Mouse (Mus musculus) embryonic facial prominence, embryonic 11.5 days (tissue): ENCODE results near the gene Plod2. TPM values are rescaled to one million over a fixed set of nuclear protein-coding genes. Genes with fewer than 3 reads are reported as not detected.

Source experiments
- ATAC-seq: fragments of 200-750 bp; cut with Nextera tagmentation; replicated peaks from 2 replicates; pipeline ENCODE4 v1.8.0; 2017; ENCODE audit warnings: low read depth; ENCODE audit not compliant: insufficient number of reproducible peaks, low FRiP score, low TSS enrichment
- DNase-seq: peaks from one replicate; pipeline ENCODE4 v3.0.0-alpha.2; 2015; ENCODE audit warnings: low spot score
- H3K27ac ChIP-seq: fragments of 300-500 bp; sonication (generic); replicated peaks from 2 replicates; pipeline ENCODE4 v1.5.1; 2014; ENCODE audit warnings: mild to moderate bottlenecking, low read depth, low read length, control low read depth
- H3K27me3 ChIP-seq: fragments of 300-500 bp; sonication (generic); 2 replicates; pipeline ENCODE4 v1.6.1; 2014; ENCODE audit warnings: mild to moderate bottlenecking, low read length, moderate library complexity, mixed read lengths; ENCODE audit not compliant: control insufficient read depth, insufficient read depth
- H3K36me3 ChIP-seq: fragments of 300-500 bp; sonication (generic); replicated peaks from 2 replicates; pipeline ENCODE4 v1.6.1; 2014; ENCODE audit warnings: low read depth, mild to moderate bottlenecking, low read length, moderate library complexity, mixed read lengths; ENCODE audit not compliant: control insufficient read depth, insufficient read depth
- H3K4me1 ChIP-seq: fragments of 300-500 bp; sonication (generic); 2 replicates; pipeline ENCODE4 v1.6.1; 2014; ENCODE audit warnings: low read length, mixed read lengths; ENCODE audit not compliant: control insufficient read depth, insufficient read depth
- H3K4me2 ChIP-seq: fragments of 300-500 bp; sonication (generic); 2 replicates; pipeline ENCODE4 v1.6.1; 2014; ENCODE audit warnings: low read depth, mild to moderate bottlenecking, control low read depth, low read length, moderate library complexity
- H3K4me3 ChIP-seq: fragments of 300-500 bp; sonication (generic); 2 replicates; pipeline ENCODE4 v1.5.1; 2014; ENCODE audit warnings: low read depth, low read length, control low read depth
- H3K9ac ChIP-seq: fragments of 300-500 bp; sonication (generic); replicated peaks from 2 replicates; pipeline ENCODE4 v1.6.1; 2014; ENCODE audit warnings: mild to moderate bottlenecking, control low read depth, low read length
- H3K9me3 ChIP-seq: fragments of 300-500 bp; sonication (generic); replicated peaks from 2 replicates; pipeline ENCODE4 v1.6.1; 2016; ENCODE audit warnings: mild to moderate bottlenecking, low read length, inconsistent platforms, mixed read lengths; ENCODE audit not compliant: control insufficient read depth
- WGBS: fragments of 180-500 bp; shearing (Covaris S2); extraction: QIAGEN DNeasy Blood & Tissue Kit; methylation state at CpG from one replicate; pipeline ENCODE4 v1.1.7; 2014; 5-methylcytosine and 5-hydroxymethylcytosine counted together
- polyA plus RNA-seq: library from polyadenylated mRNA; unstranded; fragments of >200 nt; fragmentation: Nextera tagmentation; extraction: Ambion mirVana; gene quantifications from 2 replicates; pipeline ENCODE4 v1.2.1, GENCODE M21; 2014

Gene Plod2
- polyA plus RNA-seq, 1 experiment from 2014 or later, result 58.1 TPM

DNA sequence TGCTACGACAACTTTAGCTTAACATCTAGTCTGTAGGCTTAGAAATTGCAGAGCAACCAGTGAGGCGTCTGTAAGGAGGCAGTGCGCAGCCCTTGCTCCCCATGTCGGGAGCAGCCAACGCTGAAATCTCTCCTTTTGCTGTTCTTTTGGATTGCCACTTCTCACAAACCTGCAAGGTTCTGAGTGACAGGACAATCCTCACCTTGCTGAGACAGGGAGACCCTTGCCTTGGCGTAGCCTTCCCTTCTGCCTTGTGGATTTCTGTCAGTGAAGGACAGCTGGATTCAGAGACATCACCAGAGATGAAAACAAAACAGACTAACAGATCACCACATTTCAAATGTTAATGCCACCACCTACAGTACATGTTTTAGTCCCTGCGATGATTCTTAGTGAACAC lies 5.8 kb downstream of the Plod2 start:
- no peak overlapping the region for H3K27ac ChIP-seq
- no peaks in the 10 kb centered on the region for H3K9me3 ChIP-seq
- DNase-seq (no peak), ATAC-seq (no peak)
- no peaks in the 10 kb centered on the region for H3K36me3 ChIP-seq
- 95% methylated on average over 7 of the region's 7 CpGs for WGBS
- no peak overlapping the region for H3K4me2 ChIP-seq
- no peaks in the 10 kb centered on the region for H3K27me3 ChIP-seq
- H3K9ac ChIP-seq, result no peak overlapping the region
- H3K4me1 ChIP-seq, result no peaks in the 10 kb centered on the region
- H3K4me3 ChIP-seq, result no peak overlapping the region

DNA sequence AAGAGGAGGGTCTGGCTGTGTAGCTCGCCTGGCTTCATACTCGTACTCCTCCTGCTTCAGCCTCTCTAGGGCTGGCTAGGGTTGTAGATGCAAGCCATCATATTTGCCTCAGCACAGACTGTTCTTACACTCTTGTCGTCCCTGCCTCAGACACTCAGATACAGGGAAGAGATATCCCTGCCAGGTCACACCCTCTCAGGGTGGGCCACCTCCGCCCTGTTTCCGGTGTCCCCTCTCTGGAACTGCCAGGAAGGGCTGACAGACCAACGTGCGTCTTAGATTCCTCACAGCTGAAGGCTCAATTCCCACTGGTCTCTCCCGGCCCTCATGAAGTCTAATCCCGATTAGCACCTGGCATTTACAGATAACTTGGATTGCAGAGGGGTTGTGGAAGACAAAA lies 6.6 kb downstream of the Plod2 start:
- Histone ChIP-seq H3K4me3 (no peak overlapping the region), H3K36me3 (no peaks in the 10 kb centered on the region), H3K4me2 (no peak overlapping the region), H3K27ac (no peak overlapping the region), H3K9me3 (no peaks in the 10 kb centered on the region), H3K4me1 (no peaks in the 10 kb centered on the region), H3K27me3 (no peaks in the 10 kb centered on the region), H3K9ac (no peak overlapping the region)
- 69% methylated on average over 9 of the region's 9 CpGs for WGBS
- ATAC-seq (no peak), DNase-seq (no peak)

DNA sequence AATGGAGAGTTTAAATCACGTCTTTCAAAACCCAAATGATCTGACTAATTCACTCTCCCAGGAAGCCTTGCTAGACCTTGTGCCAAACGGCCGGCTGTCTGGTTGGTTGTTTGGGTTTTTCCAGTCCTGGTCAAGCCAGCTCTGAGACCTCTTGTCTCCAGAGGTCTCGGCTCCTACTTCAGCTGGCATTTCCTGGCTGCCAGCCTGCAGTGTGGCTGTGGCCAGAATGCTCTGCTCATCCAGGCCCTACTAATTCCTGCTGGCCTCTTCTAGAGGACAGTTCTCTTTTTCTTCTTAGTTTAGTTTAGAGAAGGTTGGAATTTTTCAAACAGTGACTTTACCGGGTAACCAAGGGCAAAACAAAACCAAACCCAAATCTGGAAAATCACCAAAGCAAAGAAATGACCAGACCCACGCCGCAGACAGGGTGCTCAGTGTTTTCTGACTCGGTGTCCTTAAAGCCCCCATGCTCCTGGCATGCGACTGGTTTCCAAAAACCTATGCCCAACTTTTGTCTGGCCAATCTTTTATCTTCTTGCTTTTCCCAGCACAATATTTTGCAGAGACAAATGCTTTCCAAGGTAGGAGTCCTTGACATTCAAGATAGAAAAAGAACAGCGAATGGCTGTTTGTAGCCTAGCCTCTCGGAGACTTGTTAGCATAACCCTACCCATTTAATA lies 7.9 kb downstream of the Plod2 start:
- DNase-seq (no peak), ATAC-seq (no peak)
- Histone ChIP-seq H3K36me3 (no peaks in the 10 kb centered on the region), H3K4me1 (no peaks in the 10 kb centered on the region; the same call in 1 of the 2 replicates), H3K9ac (no peak overlapping the region), H3K27me3 (no peaks in the 10 kb centered on the region), H3K27ac (no peak overlapping the region), H3K4me2 (no peak overlapping the region), H3K9me3 (no peaks in the 10 kb centered on the region), H3K4me3 (no peak overlapping the region)
- 80% methylated on average over 11 of the region's 11 CpGs for WGBS

DNA sequence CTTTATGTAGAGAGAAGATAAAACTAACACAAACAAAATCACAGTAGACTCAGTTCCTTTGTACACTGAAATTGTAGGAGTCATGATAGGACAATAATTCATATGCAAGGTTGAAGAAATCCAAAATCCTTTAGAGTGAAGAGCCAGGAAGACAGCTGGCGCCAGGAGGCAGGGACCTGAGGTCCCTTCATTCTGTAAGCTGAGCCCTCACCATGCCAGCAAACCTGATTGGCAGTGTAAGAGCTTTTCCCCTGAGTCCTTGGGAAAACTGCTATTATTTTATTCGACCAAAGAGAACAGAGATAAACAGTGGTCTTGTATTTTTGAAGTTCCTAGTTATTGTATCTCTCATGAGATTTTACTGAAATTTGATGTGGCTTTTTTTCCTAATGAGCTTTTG lies 9.0 kb downstream of the Plod2 start:
- no peak overlapping the region for H3K4me2 ChIP-seq
- H3K36me3 ChIP-seq, result no peaks in the 10 kb centered on the region
- H3K9ac ChIP-seq, result no peak overlapping the region
- ATAC-seq (no peak), DNase-seq (no peak)
- 38% methylated on average over 2 of the region's 2 CpGs for WGBS
- no peaks in the 10 kb centered on the region for H3K9me3 ChIP-seq
- no peak overlapping the region for H3K4me3 ChIP-seq
- H3K4me1 ChIP-seq, result no peaks in the 10 kb centered on the region; the same call in 1 of the 2 replicates
- H3K27me3 ChIP-seq, result no peaks in the 10 kb centered on the region
- no peak overlapping the region for H3K27ac ChIP-seq

DNA sequence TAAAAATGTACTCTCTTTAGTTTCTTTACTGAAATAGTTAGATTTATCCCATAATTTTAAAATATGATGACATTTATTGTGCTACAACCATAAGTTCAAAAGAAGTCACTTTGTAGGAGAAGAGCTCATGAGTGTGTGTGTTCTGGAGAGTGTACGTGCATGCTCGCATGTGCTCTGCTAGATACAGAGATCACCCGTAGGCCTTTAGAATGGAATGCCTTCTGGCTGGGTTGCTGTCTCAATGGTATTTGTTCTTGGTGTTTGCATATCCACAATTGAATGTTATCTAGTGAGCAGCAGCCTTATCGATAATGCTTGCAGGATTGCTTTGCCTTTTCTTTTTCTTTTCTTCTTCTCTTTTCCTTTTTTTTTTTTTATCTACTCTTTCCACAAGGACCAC lies 9.6 kb downstream of the Plod2 start:
- ATAC-seq, result no peak
- no peaks in the 10 kb centered on the region for H3K9me3 ChIP-seq
- no peaks in the 10 kb centered on the region; the same call in 1 of the 2 replicates for H3K4me1 ChIP-seq
- H3K4me3 ChIP-seq, result no peak overlapping the region
- H3K4me2 ChIP-seq, result no peak overlapping the region
- H3K27me3 ChIP-seq, result no peaks in the 10 kb centered on the region
- H3K9ac ChIP-seq, result no peak overlapping the region
- WGBS, result 88% methylated on average over 4 of the region's 4 CpGs
- DNase-seq, result no peak
- no peak overlapping the region for H3K27ac ChIP-seq
- no peaks in the 10 kb centered on the region for H3K36me3 ChIP-seq

DNA sequence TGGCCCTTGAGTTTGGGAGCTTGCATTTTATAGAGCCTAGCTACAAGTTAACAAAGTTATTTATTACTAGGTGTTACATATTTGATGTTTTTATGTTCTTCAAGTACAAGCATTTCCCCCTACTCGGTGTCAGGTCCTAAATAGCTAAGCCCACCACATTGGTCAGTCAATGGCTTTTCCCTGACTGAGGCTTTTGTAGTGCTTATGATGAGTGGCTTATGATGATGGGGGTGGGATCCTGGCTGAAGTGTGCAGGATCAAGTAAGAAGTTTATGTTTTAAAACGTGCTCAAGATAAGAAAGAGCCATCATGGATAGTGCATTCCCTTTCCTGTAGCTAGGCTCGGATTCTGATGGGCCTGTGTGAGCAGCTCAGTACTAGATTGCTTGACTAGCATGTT lies 10.7 kb downstream of the Plod2 start:
- no peak overlapping the region for H3K27ac ChIP-seq
- no peak for DNase-seq
- 89% methylated on average over 3 of the region's 3 CpGs for WGBS

DNA sequence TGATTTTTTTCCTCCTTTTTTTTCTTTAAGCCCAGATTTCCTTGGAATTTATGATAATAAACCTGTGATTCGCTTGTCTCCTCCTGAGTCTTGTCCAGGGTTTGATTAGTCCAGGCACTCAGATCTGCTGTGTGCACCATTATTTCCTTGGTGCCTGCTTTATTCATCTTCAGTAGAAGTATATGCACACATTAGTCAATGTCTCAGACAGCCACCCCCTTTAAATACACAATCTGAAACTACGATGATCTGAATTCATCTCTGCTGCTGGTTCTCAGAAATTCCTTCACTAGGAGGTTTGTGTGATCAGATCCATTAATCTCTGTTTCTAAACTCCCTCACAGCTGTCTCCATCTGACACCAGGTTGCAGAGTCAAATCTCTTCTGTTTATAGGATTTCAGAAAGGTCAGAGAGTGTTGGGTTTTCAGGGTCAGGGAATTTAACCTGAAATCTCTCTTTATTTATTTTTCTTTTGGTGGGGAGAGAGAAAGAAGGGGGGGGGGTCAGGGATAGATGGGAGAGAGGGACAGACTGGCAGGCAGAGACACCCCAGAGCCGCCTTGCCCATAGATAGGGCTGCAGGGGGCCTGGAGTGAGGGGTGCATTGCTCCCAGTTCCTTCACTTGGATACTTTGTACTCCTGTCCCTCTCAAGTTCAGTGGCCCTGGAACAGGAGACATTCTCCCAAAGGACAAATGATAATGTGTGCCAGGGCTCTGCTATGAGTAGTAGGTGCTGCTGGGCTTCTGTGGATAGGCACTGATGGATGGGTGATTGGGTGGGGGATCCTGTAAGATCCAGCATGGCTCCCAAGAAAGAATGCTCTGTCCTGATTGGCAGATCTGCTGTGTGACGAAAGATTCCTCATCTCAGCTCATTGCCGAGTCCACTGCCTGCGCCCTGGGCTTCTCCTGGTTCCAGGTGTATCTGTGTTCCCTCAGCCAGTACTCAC lies 13.3 kb downstream of the Plod2 start:
- Histone ChIP-seq H3K27me3 (no peaks in the 10 kb centered on the region), H3K4me1 (no peaks in the 10 kb centered on the region; the same call in 1 of the 2 replicates), H3K27ac (no peak overlapping the region), H3K9ac (no peak overlapping the region), H3K36me3 (no peaks in the 10 kb centered on the region), H3K4me2 (no peak overlapping the region), H3K4me3 (no peak overlapping the region), H3K9me3 (no peaks in the 10 kb centered on the region)
- 66% methylated on average over 6 of the region's 6 CpGs for WGBS
- DNase-seq, result no peak
- no peak; the same call in 1 of the 2 replicates for ATAC-seq

More for the DNA sequence above, 10.7 kb downstream of the Plod2 start:
- Histone ChIP-seq H3K27me3 (no peaks in the 10 kb centered on the region), H3K9me3 (no peaks in the 10 kb centered on the region), H3K4me1 (no peaks in the 10 kb centered on the region; the same call in 1 of the 2 replicates), H3K4me3 (no peak overlapping the region), H3K36me3 (no peaks in the 10 kb centered on the region), H3K4me2 (no peak overlapping the region), H3K9ac (no peak overlapping the region)
- no peak for ATAC-seq

DNA sequence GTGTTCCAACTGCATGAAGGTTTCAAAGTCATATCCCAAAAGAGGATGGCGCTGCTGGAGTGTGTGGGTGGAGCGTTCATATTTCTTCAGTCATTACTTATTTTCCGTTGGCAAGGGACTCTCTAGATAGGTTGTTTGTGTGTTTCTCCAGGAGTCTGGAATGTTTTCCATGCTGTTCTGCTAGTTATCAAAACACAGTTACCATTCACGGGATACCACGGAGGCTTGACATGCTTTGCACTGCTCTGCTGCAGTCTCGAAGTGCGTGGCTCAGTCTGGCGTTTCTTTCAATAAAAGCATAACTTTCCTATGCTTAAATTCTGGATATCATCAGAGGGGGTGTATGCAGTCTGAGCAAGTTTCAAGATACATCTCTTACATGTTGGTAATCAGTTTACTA lies 17.7 kb downstream of the Plod2 start:
- Histone ChIP-seq H3K9me3 (no peaks in the 10 kb centered on the region), H3K36me3 (no peaks in the 10 kb centered on the region), H3K27ac (no peak overlapping the region), H3K4me2 (no peak overlapping the region), H3K4me1 (no peaks in the 10 kb centered on the region), H3K27me3 (no peaks in the 10 kb centered on the region), H3K4me3 (no peak overlapping the region), H3K9ac (no peak overlapping the region)
- no peak for DNase-seq
- ATAC-seq, result no peak
- WGBS, result 73% methylated on average over 8 of the region's 8 CpGs
